In the genomic region with DNA sequence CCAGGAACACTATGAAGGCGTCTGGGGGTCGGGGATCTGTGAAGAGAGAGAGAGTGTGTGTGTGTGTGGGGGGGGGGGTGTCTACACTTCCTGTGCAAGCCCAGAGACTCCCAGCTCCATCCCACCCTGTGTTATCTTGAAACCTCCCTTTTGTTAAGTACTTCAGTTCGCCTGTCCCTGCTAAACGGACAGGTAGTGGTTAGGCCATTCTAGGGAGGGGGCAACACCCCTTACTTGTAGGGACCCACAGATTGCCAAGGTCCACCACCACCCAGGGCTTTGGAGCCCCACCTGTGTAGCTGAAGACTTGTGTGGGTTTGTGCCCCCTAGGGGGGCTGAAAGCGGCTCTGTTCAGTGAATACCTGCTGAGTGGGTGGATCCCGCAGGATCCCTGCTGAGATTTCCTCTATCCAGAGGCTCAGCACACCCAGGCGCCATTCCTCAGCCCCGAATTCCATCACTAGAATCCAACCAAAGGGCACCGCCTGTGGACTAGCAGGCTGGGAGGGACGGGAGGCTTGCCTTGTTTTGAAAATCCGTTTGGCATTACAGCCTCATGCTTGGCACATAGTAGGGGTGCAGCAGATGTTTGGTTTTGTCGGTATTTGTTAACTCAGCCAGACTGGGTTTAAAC, we compare ENCODE assay signal across 8 mouse cellular contexts. TPM values are rescaled to one million over a fixed set of nuclear protein-coding genes. Genes with fewer than 3 reads are reported as not detected.
DNase-seq lines count a peak whose midpoint lies in the region; ATAC-seq and TF ChIP-seq lines count a peak whose summit lies in the region.

No protein-coding gene starts in this region.

- 32% methylated on average over 12 of the region's 12 CpGs for WGBS in kidney, postnatal 0 days
- WGBS in embryonic facial prominence, embryonic 12.5 days = 2% methylated on average over 12 of the region's 12 CpGs
- WGBS in limb, embryonic 12.5 days = 6% methylated on average over 12 of the region's 12 CpGs
- WGBS in neural tube, embryonic 13.5 days = 12% methylated on average over 12 of the region's 12 CpGs

- peak overlapping the region; percentile 60 for H3K4me2 ChIP-seq in kidney, postnatal 0 days (ENCODE audit: low read length)
- H3K4me2 ChIP-seq in embryonic facial prominence, embryonic 12.5 days (replicated peaks) = peak overlapping the region; percentile 82
- H3K4me2 ChIP-seq in limb, embryonic 12.5 days = peak overlapping the region; percentile 91
- peak overlapping the region; percentile 88 for H3K4me2 ChIP-seq in neural tube, embryonic 13.5 days

- TF ChIP-seq CTCF in kidney, postnatal 0 days (IDR thresholded peaks at IDR 0.05; ENCODE audit: low read depth) = no peak

- no peaks in the 10 kb centered on the region for H3K9me3 ChIP-seq in kidney, postnatal 0 days (replicated peaks; ENCODE audit: low read length)
- H3K9me3 ChIP-seq in embryonic facial prominence, embryonic 12.5 days = no peaks in the 10 kb centered on the region
- H3K9me3 ChIP-seq in limb, embryonic 12.5 days = no peaks in the 10 kb centered on the region
- no peaks in the 10 kb centered on the region for H3K9me3 ChIP-seq in neural tube, embryonic 13.5 days

- H3K36me3 ChIP-seq in kidney, postnatal 0 days (ENCODE audit: insufficient read depth, low read length) = no peaks in the 10 kb centered on the region
- peaks cover 20% of the 10 kb centered on the region for H3K36me3 ChIP-seq in embryonic facial prominence, embryonic 12.5 days
- peaks cover 33% of the 10 kb centered on the region for H3K36me3 ChIP-seq in limb, embryonic 12.5 days
- H3K36me3 ChIP-seq in neural tube, embryonic 13.5 days = no peaks in the 10 kb centered on the region

- H3K4me1 ChIP-seq in kidney, postnatal 0 days (replicated peaks; ENCODE audit: insufficient read depth, low read length) = peaks cover 22% of the 10 kb centered on the region
- H3K4me1 ChIP-seq in embryonic facial prominence, embryonic 12.5 days = peaks cover 52% of the 10 kb centered on the region
- peaks cover 72% of the 10 kb centered on the region for H3K4me1 ChIP-seq in limb, embryonic 12.5 days (replicated peaks)
- peaks cover 66% of the 10 kb centered on the region for H3K4me1 ChIP-seq in neural tube, embryonic 13.5 days (replicated peaks)

- peak overlapping the region; percentile 59 for H3K9ac ChIP-seq in kidney, postnatal 0 days (ENCODE audit: low read depth, low read length)
- peak overlapping the region; percentile 86 for H3K9ac ChIP-seq in embryonic facial prominence, embryonic 12.5 days
- peak overlapping the region; percentile 88 for H3K9ac ChIP-seq in limb, embryonic 12.5 days (replicated peaks)
- peak overlapping the region; percentile 56 for H3K9ac ChIP-seq in neural tube, embryonic 13.5 days

- H3K27me3 ChIP-seq in kidney, postnatal 0 days (ENCODE audit: insufficient read depth, low read length) = no peaks in the 10 kb centered on the region
- H3K27me3 ChIP-seq in embryonic facial prominence, embryonic 12.5 days = peaks cover 14% of the 10 kb centered on the region
- H3K27me3 ChIP-seq in limb, embryonic 12.5 days = peaks cover 23% of the 10 kb centered on the region
- H3K27me3 ChIP-seq in neural tube, embryonic 13.5 days = peaks cover 44% of the 10 kb centered on the region

- H3K27ac ChIP-seq in kidney, postnatal 0 days = peak overlapping the region; percentile 65
- peak overlapping the region; percentile 96 for H3K27ac ChIP-seq in embryonic facial prominence, embryonic 12.5 days
- peak overlapping the region; percentile 96 for H3K27ac ChIP-seq in limb, embryonic 12.5 days
- H3K27ac ChIP-seq in neural tube, embryonic 13.5 days (replicated peaks) = no peak overlapping the region

- ATAC-seq in kidney, postnatal 0 days (replicated peaks; ENCODE audit: low FRiP score, low read depth) = no peak
- ATAC-seq in embryonic facial prominence, embryonic 12.5 days (ENCODE audit: insufficient number of reproducible peaks, insufficient read depth, low FRiP score, low TSS enrichment) = no peak
- no peak for ATAC-seq in limb, embryonic 12.5 days (ENCODE audit: insufficient number of reproducible peaks, insufficient read depth, low FRiP score, low TSS enrichment, low read depth)
- no peak for ATAC-seq in neural tube, embryonic 13.5 days (ENCODE audit: low read depth)
- ATAC-seq in megakaryocyte progenitor cell, adult 5-6 weeks (replicated peaks; ENCODE audit: poor library complexity) = no peak

- DNase-seq in kidney, postnatal 0 days (ENCODE audit: low spot score) = peak; percentile 28
- no peak for DNase-seq in kidney, postnatal 25 days
- DNase-seq in right cerebral cortex, postnatal 14 days = no peak
- DNase-seq in cerebellum, adult 9-10 months = no peak

- peak overlapping the region; percentile 44 for H3K4me3 ChIP-seq in kidney, postnatal 0 days (replicated peaks; ENCODE audit: low read depth, low read length)
- H3K4me3 ChIP-seq in embryonic facial prominence, embryonic 12.5 days = peak overlapping the region; percentile 79
- H3K4me3 ChIP-seq in limb, embryonic 12.5 days (replicated peaks) = peak overlapping the region; percentile 80
- H3K4me3 ChIP-seq in neural tube, embryonic 13.5 days = peak overlapping the region; percentile 49

RNA-seq across cellular contexts. Expression of a gene that starts 2.6 kb away (rescaled TPM):
- 33.9 and 36.1 TPM in 2 replicates for polyA plus RNA-seq in kidney, postnatal 0 days (2015; fragmentation: Nextera tagmentation; extraction: Ambion mirVana)
- polyA plus RNA-seq in embryonic facial prominence, embryonic 12.5 days (2016; fragmentation: Nextera tagmentation; extraction: Ambion mirVana) = 76.3 and 83.4 TPM in 2 replicates
- polyA plus RNA-seq in limb, embryonic 12.5 days (2016; fragmentation: Nextera tagmentation; extraction: Ambion mirVana) = 69.0 and 82.0 TPM in 2 replicates
- polyA plus RNA-seq in neural tube, embryonic 13.5 days (2015; fragmentation: Nextera tagmentation; extraction: Ambion mirVana) = 9.8 and 13.0 TPM in 2 replicates
- not detected in 2 replicates for total RNA-seq in megakaryocyte progenitor cell, adult 5-6 weeks (2015)
- 0.33 and 0.44 TPM in 2 replicates for total RNA-seq in megakaryocyte progenitor cell, adult 5-6 weeks (2017)

RNA-seq across cellular contexts. Expression of a gene that starts 47.9 kb away (rescaled TPM):
- 14.3 and 15.5 TPM in 2 replicates for polyA plus RNA-seq in kidney, postnatal 0 days (2015; fragmentation: Nextera tagmentation; extraction: Ambion mirVana)
- polyA plus RNA-seq in embryonic facial prominence, embryonic 12.5 days (2016; fragmentation: Nextera tagmentation; extraction: Ambion mirVana) = 14.3 and 16.3 TPM in 2 replicates
- 14.9 and 15.1 TPM in 2 replicates for polyA plus RNA-seq in limb, embryonic 12.5 days (2016; fragmentation: Nextera tagmentation; extraction: Ambion mirVana)
- 24.1 and 26.9 TPM in 2 replicates for polyA plus RNA-seq in neural tube, embryonic 13.5 days (2015; fragmentation: Nextera tagmentation; extraction: Ambion mirVana)
- total RNA-seq in megakaryocyte progenitor cell, adult 5-6 weeks (2015) = 10.5 and 11.8 TPM in 2 replicates
- 7.4 and 7.7 TPM in 2 replicates for total RNA-seq in megakaryocyte progenitor cell, adult 5-6 weeks (2017)

RNA-seq across cellular contexts. Expression of a gene that starts 48.1 kb away (rescaled TPM):
- 77.0 and 78.7 TPM in 2 replicates for polyA plus RNA-seq in kidney, postnatal 0 days (2015; fragmentation: Nextera tagmentation; extraction: Ambion mirVana)
- polyA plus RNA-seq in embryonic facial prominence, embryonic 12.5 days (2016; fragmentation: Nextera tagmentation; extraction: Ambion mirVana) = 94.4 and 96.9 TPM in 2 replicates
- 99.2 and 101 TPM in 2 replicates for polyA plus RNA-seq in limb, embryonic 12.5 days (2016; fragmentation: Nextera tagmentation; extraction: Ambion mirVana)
- polyA plus RNA-seq in neural tube, embryonic 13.5 days (2015; fragmentation: Nextera tagmentation; extraction: Ambion mirVana) = 128 TPM in 2 replicates
- total RNA-seq in megakaryocyte progenitor cell, adult 5-6 weeks (2015) = 31.5 and 39.0 TPM in 2 replicates
- total RNA-seq in megakaryocyte progenitor cell, adult 5-6 weeks (2017) = 18.7 and 18.9 TPM in 2 replicates
